Mouse (Mus musculus): ENCODE data around the gene Trim67.

GRCm38 (mm10) chr8:124878946-124879526 is 86.1 kb downstream of the Trim67 start:
- no peak for TF ChIP-seq CTCF (IDR thresholded peaks at IDR 0.05; ENCODE audit: low read depth, low read length)
- TF ChIP-seq POLR2AphosphoS5 (IDR thresholded peaks at IDR 0.05; ENCODE audit: insufficient replicate concordance, low read depth, low read length) = no peak

All from G1E (cell line).